Mouse (Mus musculus) gastrocnemius, postnatal 4 days (tissue): ENCODE results near the gene Dppa3. TPM values are rescaled to one million over a fixed set of nuclear protein-coding genes. Genes with fewer than 3 reads are reported as not detected.

Experiments used
- DNase-seq, 2 experiments: peaks; one replicate each; pipeline ENCODE4 v3.0.0; 2021 to 2022; ENCODE audit warnings: low spot score in 2 of 2, mixed read lengths in 2 of 2
- total RNA-seq, 2 experiments: library from RNA; stranded (reverse); gene quantifications; 2 replicates each; pipeline ENCODE4 v1.2.3; 2021

Dppa3 gene
- total RNA-seq, 2 experiments from 2014 or later, result not detected

GRCm38 (mm10) chr6:122665866-122666265 is 39.7 kb downstream of the Dppa3 start:
- DNase-seq, result no peak

- DNase-seq, result no peak
These were observed 41.5 kb downstream of the Dppa3 start for GRCm38 (mm10) chr6:122667715-122668114.

GRCm38 (mm10) chr6:122668823-122669222 is 42.6 kb downstream of the Dppa3 start:
- DNase-seq, result no peak

GRCm38 (mm10) chr6:122669406-122670200 is 43.4 kb downstream of the Dppa3 start:
- peak; percentile 82 to 91 for DNase-seq

- no peak for DNase-seq
These were observed 44.0 kb downstream of the Dppa3 start for GRCm38 (mm10) chr6:122670201-122670551.

GRCm38 (mm10) chr6:122670841-122671240 is 44.6 kb downstream of the Dppa3 start:
- no peak for DNase-seq

- DNase-seq, result no peak
These were observed 46.5 kb downstream of the Dppa3 start for GRCm38 (mm10) chr6:122672746-122673145.

Other genes starting within 250 kb of the Dppa3 start
- gene Rimklb, start 127.6 kb upstream of the Dppa3 start, total RNA-seq, result 1 to 10 TPM; 2.1 to 2.9 TPM
- gene Mfap5, start 120.6 kb upstream of the Dppa3 start, total RNA-seq, result 100 to 1,000 TPM; 226 to 237 TPM
- gene Aicda, start 72.6 kb upstream of the Dppa3 start, total RNA-seq, result not detected
- 1 to 10 TPM; 3.1 to 4.6 TPM for gene Apobec1, start 24.0 kb upstream of the Dppa3 start, total RNA-seq
- gene Gdf3, start 16.3 kb upstream of the Dppa3 start, total RNA-seq, result not detected
- not detected for gene Nanog, start 81.1 kb downstream of the Dppa3 start, total RNA-seq
- gene Slc2a3, start 175.2 kb downstream of the Dppa3 start, total RNA-seq, result 1 to 10 TPM; 2.7 to 4.8 TPM
- gene Foxj2, start 193.5 kb downstream of the Dppa3 start, total RNA-seq, result 10 to 100 TPM; 22.4 to 25.4 TPM
- 1 to 10 TPM; 4.7 TPM for gene C3ar1, start 229.8 kb downstream of the Dppa3 start, total RNA-seq
- gene Necap1, start 248.1 kb downstream of the Dppa3 start, total RNA-seq, result 10 to 100 TPM; 33.2 to 35.4 TPM